Mouse (Mus musculus) retina, adult 2 months (tissue): ENCODE measurements around the gene Sv2b.

Source experiments
- DNase-seq: peaks from one replicate; pipeline ENCODE4 v3.0.0-alpha.2; 2012; ENCODE audit warnings: low read depth, low spot score

Sv2b gene

DNA sequence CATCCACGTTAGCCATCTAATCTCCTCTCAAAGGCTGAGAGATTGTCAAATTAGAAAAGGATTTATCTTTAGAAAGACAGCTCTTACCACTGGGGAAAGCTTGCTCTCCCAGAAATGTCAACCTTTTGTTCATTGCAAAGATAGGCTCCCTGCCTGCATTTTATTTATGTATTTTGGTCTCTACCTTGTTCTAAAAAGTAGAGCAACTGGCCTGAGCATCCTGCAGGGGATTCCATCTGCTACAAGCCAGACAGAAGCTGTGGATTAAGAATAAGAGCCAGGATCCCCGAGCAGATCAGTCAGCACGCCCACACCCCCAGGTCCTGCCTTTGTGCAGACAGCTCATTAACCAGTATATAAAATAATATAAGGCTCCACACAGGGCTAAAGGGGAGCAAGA lies 16.8 kb downstream of the Sv2b start:
- no peak for DNase-seq

DNA sequence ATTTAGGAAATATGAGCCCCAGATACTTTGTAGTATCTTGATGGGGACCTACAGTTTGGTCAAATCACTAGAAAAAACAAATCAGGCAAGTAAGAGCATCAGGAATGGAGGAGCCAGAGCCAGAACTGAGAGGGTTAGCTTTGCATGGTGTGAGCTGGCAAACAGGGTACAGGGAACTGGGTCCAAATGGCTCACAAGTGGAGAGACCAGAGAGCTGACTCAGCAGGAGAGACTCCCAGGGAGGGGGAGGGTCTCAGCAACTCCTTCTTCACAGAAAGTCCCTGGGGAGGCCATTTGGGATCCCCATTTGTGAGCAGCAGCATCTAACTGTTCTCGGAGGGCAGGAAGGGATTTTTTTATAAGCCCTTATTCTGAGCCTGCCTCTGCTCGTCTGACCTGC lies 18.5 kb downstream of the Sv2b start:
- no peak for DNase-seq

DNA sequence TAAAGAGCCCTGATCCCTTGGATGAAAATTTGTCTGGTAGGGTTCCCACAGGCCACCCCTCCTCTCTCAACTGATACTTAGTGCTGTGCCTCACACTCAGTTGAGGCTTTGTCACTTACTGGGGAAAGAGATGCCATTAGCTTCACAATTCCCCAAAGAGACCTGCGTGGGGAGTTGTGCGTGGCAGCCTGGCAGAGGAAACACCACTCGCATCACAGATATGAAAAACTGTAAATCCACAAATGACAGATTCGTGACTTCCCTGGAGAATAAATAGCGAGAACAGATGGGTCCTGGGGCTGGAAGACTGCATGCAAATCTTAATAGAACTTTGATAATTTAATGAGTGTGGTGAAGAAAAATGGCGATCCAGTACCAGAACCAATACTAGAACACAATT lies 21.8 kb downstream of the Sv2b start:
- no peak for DNase-seq

DNA sequence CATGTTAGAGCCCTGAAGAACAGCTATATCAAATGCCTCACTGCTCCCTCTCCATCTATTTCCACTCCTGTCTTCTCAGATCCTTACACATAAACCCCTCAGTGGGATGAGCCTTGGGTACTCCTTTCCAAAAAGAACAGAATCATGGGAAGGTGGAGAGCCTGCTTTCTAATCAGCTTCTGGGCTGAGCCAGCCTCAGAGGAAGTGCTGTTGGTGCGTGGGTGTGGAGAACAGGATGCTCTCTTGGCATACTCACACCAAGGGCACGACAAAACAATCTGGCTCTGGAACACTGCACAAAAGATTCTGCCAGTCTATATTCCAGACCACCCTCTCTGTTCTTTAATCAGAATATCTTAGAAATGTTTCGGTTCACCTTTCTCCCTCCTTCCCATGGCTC lies 26.1 kb downstream of the Sv2b start:
- no peak for DNase-seq

DNA sequence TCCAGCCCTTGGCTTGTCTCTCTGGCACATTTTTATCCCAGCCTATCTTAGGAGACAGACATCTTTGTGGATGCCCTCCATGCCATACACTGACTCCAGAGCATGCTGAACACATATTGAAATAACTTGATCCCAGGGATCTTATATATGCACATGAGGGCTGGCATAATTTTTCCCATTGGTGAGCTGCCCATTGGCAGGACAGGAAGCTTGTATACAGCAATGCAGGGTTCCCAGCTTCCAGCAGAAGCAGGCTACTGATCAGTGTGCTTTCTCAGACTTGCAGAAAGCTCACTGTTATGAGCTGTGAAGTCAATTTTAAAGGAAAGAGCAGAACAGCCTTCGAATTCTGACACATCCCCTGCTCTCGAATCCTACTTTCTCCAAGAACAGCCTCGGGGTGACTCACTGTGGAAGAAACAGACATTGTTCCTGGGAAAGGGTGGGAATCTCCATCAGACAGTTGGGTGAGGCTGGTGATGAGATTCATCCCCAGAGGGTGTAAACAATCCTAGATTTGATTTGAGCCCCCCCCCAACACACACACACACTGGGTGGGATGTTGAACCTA lies 26.9 kb downstream of the Sv2b start:
- DNase-seq = no peak

DNA sequence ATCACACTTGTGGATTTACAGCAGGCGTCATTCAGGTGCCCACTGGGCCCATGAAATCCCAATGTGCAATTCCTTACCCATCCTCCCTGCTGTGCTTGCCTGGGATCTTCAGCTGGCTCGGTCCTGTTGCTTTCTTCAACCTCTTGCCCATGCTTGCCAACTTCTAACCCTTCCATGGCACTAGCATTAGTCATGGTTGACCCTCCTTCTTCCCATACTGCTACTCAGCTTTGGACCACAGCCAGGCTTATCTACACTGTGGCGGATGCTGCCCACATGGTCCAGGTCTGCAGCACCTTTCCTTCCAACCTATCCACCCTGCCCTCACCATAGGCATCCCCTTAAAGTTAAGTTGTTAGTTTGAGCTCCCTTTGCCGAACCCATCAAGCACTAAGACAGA lies 28.0 kb downstream of the Sv2b start:
- no peak for DNase-seq

DNA sequence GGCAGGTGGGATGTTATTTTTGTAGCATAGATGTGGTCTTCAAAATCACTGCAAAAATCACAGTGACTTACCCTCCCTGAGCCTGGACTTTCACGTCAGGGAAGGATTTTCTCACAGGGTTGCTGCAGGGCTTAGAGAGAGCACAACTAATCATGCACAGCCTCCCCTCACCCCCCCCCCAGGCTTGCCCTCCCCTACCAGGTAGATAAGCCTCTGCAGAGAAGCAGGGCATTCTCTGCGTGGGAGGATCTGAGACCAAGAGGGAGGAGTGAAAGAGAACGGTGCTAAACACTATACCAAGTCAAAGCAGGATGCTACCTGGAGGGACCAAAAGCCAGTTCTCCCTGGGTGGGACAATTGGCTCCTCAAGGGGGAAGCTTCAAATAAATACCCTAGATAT lies 31.2 kb downstream of the Sv2b start:
- DNase-seq = peak; percentile 73

DNA sequence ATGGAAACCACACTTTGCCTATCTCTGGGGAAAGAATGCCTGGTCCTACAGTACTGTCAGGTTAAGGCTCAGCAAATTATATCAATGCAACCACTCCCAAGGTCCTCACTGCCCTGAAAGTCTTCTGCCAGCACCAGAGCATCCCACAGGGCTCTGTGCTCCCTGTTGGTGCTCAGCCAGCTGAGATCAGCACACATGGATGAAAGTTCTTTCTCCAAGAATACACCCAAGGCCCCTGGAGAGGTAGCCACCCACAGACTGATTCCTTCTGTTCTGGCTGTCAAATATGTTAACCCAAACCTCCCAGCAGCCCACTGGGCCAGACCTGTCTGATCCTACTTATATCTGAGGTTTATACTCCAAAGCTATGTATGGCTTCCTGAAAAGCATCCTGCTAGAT lies 32.3 kb downstream of the Sv2b start:
- no peak for DNase-seq

DNA sequence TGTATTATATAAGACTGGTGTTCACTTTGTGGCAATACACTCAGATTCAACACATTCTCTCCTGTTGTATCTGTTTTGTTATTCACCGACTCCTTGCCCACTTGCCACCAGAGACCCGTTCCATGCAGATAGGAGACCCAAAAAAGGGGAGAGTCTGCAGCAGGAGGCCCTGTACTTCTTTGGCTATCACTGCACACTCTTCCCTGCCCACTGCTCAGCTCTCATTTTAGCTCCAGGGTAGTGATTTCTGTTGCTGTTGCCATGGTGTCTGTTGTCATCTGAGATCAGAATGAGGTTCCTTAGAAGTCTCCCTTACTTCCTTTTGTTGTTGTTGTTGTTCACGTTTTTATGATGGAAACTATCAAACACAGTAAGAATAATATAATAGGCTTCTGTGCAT lies 34.5 kb downstream of the Sv2b start:
- DNase-seq = no peak

DNA sequence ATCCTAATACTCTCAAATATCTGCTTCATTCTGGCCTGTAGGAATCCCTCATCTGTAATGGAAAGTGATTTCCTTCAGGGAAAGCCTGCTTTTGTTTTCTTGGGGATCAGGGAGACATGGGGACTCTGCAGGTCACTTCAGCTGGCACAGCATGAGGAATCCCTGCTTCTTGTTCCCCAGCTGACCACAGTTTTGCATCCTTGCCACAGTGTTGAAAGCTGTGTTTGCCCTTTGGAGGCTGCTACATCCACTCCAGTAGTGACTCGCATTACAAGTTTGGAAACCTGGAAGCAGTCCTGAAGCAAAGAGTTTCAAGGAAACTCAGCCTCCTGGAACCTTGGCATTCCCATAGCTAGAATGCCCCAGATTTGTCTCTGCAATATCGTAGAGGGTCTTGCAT lies 35.4 kb downstream of the Sv2b start:
- DNase-seq = no peak

DNA sequence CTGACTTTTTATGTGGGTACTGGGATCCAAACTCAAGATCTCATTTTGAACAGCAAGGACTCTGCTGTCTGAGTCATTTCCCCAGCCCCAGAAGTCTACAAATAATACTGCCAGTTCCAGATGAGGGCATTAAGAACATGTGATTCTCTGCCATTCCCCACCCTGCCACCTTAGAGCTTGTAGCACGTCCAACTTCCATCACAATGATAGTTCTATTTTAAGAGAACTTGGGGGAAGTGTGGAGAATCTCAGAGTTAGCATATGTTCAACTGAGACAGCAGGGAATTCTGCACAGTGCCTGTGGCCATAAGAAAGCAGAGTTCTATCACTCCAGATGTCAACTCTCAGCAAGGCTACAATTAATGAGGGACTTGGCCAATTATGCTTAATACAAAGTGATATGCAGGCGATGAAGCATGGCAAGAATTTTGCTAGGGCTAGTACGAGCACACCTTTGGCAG lies 37.1 kb downstream of the Sv2b start:
- no peak for DNase-seq

DNA sequence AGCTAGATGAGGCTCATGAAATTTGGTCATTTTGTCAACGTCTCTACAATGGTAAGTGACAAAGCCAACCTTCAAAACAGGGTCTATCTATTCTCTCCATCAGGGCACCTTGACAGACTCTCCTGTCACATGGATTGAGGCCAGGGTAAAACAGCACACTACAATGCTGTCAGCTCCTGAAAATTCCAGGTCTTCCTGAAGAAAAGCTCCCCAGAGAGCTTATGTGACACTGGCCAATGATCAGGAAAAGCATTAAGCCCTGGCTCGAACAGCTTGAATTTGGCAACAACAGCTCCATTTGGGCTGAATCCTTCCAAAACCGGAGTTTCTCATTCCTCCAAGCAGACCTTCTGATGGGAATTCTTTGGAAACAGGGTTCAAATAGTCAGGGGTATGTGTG lies 37.8 kb downstream of the Sv2b start:
- no peak for DNase-seq

DNA sequence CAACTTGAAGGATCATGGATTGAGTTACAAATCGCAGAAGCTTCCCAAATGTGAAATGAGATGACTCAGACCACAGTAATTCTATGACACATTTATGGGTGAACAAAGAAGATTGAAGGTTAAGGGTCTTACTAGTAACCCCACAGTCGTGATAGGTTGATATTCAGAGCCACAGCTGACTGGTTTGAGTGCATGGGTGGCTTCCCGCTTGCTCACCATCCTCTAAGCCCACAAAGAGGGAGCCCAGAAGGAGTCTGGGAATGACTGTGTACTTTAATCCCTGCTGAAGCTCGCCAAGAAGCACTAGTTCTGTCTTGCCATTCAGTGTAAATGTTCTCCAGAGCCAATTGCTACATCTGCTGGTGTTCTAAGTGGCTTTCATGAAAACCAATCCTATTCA lies 41.8 kb downstream of the Sv2b start:
- DNase-seq = no peak

DNA sequence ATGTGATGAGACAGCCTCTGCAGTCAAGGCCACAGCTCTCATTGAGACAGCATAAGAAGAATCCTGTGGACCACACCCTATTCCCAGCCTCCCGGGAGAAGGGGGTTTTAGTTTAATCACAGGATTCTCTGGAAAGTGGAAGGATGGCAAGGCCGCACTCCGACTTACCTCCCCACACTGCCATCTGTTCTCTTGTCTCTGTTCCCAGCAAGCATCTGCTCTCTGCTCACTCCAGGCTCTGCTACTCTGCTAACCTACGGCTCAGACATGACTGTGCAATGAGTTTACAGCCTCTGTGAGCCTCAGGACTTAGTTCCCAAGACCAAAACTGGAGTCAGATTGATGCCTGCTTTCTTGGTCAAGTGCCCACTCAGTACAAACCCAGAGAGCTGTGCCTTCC lies 43.8 kb downstream of the Sv2b start:
- DNase-seq = no peak

DNA sequence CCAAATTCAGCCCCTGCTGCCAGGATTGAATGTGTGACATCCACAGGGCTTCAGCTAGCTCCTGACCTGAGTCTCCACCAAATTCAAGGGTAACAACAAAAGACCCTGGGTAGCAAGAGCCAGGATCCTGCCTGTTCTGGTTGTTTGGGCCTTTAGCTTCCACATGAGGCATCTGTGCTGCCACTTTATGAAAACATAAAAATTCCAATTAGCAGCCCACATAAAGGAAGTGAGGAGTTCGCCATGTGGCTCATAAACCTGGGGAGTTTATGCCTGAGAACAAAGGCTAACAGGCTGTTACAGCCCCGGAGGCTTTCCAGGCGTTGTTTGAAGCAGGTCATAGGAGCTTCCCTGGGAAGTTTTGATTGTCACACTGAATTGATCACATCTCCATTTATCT lies 49.1 kb downstream of the Sv2b start:
- no peak for DNase-seq

DNA sequence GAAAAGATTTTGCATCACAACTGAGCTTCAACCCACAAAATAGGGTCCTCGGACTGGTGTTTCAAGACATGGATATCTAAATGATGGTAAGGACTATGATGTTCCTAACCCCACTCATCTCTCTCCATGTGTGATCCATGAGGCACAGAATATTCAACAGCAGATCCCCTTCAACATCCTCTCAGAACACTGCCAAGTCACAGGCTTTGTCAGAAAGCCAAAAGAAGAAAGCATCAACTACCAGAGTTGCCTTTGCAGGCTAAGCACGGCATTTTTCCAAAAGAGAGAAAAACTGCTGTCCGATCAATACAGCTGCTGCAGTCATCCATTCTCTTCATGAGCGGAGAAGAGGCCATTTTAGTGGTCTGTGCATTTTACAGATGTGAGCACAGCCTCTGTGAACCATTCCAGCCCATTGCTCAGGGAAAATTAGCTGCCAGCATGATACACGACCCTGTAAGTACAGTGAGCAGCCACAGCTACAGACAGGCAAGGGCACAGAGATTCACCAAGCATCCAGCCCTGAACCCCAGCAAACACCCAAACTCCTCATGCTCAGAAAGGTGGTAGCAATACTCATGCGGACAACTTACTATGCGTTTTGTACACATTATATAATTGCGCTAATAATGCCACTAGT lies 55.3 kb downstream of the Sv2b start:
- no peak for DNase-seq

DNA sequence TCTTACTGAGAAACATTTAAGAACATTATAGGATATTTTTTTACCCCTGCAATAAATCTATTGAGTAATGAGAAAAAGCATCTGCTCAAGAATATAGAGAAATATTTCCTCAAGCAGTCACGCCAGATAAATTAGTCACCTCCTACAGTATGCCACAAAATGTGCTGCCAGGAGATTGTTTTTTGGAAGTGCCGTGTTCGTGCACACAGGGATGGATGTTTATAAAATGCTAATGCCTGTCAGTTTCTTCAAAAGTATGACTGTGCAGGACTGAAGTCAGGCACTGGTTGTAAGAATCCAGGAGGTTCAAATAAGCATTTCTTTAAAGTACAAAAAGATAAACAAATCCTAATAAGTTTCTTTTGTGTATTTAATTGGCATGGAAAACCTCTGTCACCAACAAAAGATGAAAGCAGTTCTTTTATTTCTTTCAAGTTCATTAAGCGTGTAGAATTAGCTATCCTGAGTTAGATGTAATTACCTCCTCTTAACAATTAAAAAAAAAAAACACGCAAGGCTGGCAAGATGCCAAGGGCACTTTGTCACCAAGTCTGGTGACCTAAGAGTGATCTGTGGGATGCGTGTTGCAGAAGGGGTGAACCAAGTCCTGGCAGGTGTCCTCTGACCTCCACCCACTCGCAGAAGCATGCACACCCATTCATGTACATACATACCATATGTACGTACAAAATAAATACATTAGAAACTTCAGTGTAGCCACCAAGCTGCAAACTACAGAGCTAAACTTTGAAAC lies 68.1 kb downstream of the Sv2b start:
- no peak for DNase-seq

DNA sequence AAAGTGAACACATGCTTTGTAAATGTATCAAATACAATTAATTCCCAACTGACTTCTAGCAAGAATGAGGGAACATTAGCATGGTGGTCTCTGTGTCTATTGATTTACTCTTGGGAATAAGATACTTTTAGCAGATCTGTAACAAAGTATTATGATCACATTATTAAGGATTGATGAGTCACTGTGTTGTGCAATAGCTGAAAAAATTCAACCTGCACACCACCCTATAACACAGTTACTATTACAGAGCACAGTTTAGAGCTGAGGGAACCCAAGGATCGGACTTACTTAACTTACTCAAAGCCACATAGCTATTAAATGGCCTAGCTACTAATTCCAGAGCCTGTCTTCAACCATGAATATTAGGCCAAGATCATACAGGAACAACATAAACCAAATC lies 72.7 kb downstream of the Sv2b start:
- no peak for DNase-seq

DNA sequence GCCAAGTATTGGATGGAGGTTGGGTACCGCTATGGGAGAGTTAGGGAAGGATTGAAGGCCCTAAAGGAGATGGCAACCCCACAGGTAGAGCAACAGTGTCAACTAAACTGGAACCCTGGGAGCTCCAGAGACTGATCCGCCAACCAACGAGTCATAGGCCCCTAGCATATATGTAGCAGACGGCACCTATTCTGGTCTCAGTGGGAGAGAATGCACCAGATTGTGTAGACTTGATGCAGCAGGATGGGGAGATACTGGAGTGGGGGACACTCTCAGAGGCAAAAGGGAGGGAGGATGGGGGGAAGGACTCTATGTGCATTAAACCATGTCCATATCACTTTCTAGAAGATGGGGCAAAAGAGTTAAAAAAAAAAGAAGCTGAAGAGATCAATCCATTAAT lies 84.9 kb downstream of the Sv2b start:
- DNase-seq = no peak

DNA sequence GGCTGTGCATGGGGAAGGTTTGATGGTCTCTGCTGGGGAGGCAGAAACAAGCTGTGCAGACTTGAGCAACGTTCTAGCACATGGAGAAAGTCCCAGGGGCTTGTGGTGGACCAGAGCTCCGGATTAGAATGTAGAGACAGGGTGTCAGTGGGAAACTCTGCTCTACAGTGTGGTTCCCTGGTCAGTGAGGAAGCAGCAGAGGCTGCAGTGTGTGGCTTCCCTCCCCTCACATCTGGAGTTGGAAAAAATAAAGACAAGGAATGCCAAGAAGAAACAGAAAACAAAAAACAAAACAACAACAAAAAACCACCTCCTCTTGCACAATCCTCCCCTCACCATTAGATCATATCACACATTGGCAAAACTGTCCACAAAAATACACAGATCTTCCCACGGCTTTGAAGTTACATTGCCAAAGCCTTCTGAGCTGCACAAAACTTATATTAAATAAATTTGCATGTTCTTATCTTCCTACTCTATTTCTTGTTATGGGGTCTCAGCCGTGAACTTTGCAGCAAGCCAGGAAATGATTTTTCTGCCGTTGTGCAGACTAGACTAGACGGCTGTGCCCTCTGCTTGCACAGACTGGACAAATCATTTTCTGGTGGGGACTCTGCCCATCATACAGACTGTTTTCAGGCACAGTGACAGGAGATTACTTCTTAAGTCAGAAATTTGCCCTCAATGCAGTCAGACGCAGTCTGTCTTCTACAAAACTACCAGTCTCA lies 86.2 kb downstream of the Sv2b start:
- no peak for DNase-seq

DNA sequence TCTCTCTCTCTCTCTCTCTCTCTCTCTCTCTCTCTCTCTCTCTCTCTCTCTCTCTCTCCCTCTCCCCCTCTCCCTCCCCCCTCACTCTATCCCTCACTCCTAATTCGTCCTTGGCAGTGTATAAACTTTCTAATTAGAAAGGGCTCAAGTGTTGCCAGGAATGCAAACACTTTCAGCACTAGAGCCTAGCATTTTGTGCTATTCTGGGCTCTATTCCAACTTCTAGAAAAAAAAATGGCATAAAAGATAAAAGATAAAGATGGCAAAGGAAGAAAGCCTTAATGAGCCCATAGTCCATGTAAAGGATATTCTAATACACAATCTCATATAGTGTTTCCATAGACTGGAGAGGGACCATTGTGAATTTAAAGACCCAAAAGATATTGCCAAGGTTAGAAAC lies 88.3 kb downstream of the Sv2b start:
- no peak for DNase-seq

DNA sequence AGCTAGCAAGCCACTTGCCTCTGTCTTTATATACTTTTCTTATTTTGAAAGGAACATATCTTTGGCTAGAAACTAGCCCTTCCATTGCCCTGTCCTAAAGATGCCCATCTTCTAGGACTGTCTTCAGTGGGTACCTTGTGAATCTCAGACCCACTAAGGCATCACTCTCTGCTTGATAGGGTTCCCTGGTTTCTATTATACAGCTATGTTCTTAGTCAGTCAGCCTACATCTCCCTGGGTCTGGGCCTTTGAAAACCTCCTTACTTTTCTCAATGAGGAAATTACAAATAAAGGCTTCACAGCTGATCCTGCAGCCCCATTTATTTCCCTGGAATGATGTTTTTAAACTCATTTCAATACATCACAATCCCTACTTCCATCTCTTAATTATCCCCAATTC lies 88.8 kb downstream of the Sv2b start:
- no peak for DNase-seq

DNA sequence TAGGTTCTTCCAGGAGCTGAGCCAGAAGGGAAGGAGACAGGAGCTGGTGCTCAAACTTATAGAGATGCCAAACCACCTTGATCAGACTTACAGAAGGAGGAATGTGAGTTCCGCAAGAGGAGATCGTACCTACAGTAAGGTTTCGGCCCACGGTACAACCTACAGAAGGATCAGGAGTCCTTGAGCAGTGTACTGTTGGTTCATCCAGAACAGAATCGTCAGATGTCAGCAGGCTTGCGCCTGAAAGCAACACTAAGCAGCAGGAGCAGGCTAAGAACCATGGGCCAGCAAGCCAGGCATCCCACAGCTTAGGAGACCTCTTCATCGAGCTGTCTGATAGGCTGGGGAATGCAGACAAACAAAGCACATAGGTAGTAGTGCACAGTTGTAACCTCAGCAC lies 92.9 kb downstream of the Sv2b start:
- no peak for DNase-seq
